Mouse (Mus musculus): ENCODE measurements around the gene Zc3h12d. TPM values are rescaled to one million over a fixed set of nuclear protein-coding genes. Genes with fewer than 3 reads are reported as not detected.

Gene Zc3h12d
- total and polyA plus RNA-seq, 2 experiments from 2014 or later, result 0.04 to 0.20 TPM

- Histone ChIP-seq H3K27ac (ENCODE audit: low read depth) (no peak overlapping the region), H3K4me3 (ENCODE audit: low read depth, low read length) (no peak overlapping the region), H3K9ac (replicated peaks; ENCODE audit: low read depth, low read length) (no peak overlapping the region), H3K27me3 (ENCODE audit: control insufficient read depth, insufficient read depth, low read length) (no peaks in the 10 kb centered on the region; the same call in 1 of the 2 replicates), H3K4me1 (ENCODE audit: control insufficient read depth, insufficient read depth) (peaks cover 12% of the 10 kb centered on the region), H3K36me3 (replicated peaks; ENCODE audit: control insufficient read depth, insufficient read depth, low read length) (no peaks in the 10 kb centered on the region), H3K4me2 (ENCODE audit: low read depth, low read length) (no peak overlapping the region), H3K9me3 (replicated peaks; ENCODE audit: control insufficient read depth, low read length) (no peaks in the 10 kb centered on the region)
- no peak for ATAC-seq (ENCODE audit: insufficient read depth, low read depth)
- 81% methylated on average over 5 of the region's 5 CpGs for WGBS
- DNase-seq (ENCODE audit: low spot score), result no peak
- TF ChIP-seq EP300 (IDR thresholded peaks at IDR 0.05; ENCODE audit: low read depth) (no peak), CTCF (IDR thresholded peaks at IDR 0.05; ENCODE audit: low read depth) (no peak)
These were observed 6.7 kb downstream of the Zc3h12d start for GRCm38 (mm10) chr10:7838874-7839421.

GRCm38 (mm10) chr10:7839551-7840352, 7.5 kb downstream of the Zc3h12d start:
- Histone ChIP-seq H3K9me3 (replicated peaks; ENCODE audit: control insufficient read depth, low read length) (no peaks in the 10 kb centered on the region), H3K4me1 (ENCODE audit: control insufficient read depth, insufficient read depth) (peaks cover 12% of the 10 kb centered on the region), H3K27me3 (ENCODE audit: control insufficient read depth, insufficient read depth, low read length) (no peaks in the 10 kb centered on the region; the same call in 1 of the 2 replicates), H3K4me3 (ENCODE audit: low read depth, low read length) (no peak overlapping the region), H3K27ac (ENCODE audit: low read depth) (no peak overlapping the region), H3K4me2 (ENCODE audit: low read depth, low read length) (no peak overlapping the region), H3K36me3 (replicated peaks; ENCODE audit: control insufficient read depth, insufficient read depth, low read length) (no peaks in the 10 kb centered on the region), H3K9ac (replicated peaks; ENCODE audit: low read depth, low read length) (no peak overlapping the region)
- TF ChIP-seq CTCF (IDR thresholded peaks at IDR 0.05; ENCODE audit: low read depth), result no peak
- TF ChIP-seq EP300 (IDR thresholded peaks at IDR 0.05; ENCODE audit: low read depth), result no peak
- DNase-seq (ENCODE audit: low spot score), result no peak
- ATAC-seq (ENCODE audit: insufficient read depth, low read depth), result no peak
- WGBS, result 72% methylated on average over 22 of the region's 22 CpGs

- no peak overlapping the region for H3K4me2 ChIP-seq (ENCODE audit: low read depth, low read length)
- TF ChIP-seq CTCF (IDR thresholded peaks at IDR 0.05; ENCODE audit: low read depth), result no peak
- no peak for TF ChIP-seq EP300 (IDR thresholded peaks at IDR 0.05; ENCODE audit: low read depth)
- H3K36me3 ChIP-seq (replicated peaks; ENCODE audit: control insufficient read depth, insufficient read depth, low read length), result no peaks in the 10 kb centered on the region
- DNase-seq (ENCODE audit: low spot score) (no peak), ATAC-seq (ENCODE audit: insufficient read depth, low read depth) (no peak)
- no peak overlapping the region for H3K4me3 ChIP-seq (ENCODE audit: low read depth, low read length)
- 81% methylated on average over 2 of the region's 2 CpGs for WGBS
- no peaks in the 10 kb centered on the region for H3K9me3 ChIP-seq (replicated peaks; ENCODE audit: control insufficient read depth, low read length)
- peaks cover 12% of the 10 kb centered on the region for H3K4me1 ChIP-seq (ENCODE audit: control insufficient read depth, insufficient read depth)
- H3K27ac ChIP-seq (ENCODE audit: low read depth), result no peak overlapping the region
- H3K27me3 ChIP-seq (ENCODE audit: control insufficient read depth, insufficient read depth, low read length), result no peaks in the 10 kb centered on the region; the same call in 1 of the 2 replicates
- no peak overlapping the region for H3K9ac ChIP-seq (replicated peaks; ENCODE audit: low read depth, low read length)
These were observed 8.1 kb downstream of the Zc3h12d start for GRCm38 (mm10) chr10:7840353-7840733.

- Histone ChIP-seq H3K36me3 (replicated peaks; ENCODE audit: control insufficient read depth, insufficient read depth, low read length) (no peaks in the 10 kb centered on the region), H3K4me3 (ENCODE audit: low read depth, low read length) (no peak overlapping the region), H3K4me2 (ENCODE audit: low read depth, low read length) (no peak overlapping the region), H3K4me1 (ENCODE audit: control insufficient read depth, insufficient read depth) (peaks cover 12% of the 10 kb centered on the region), H3K27me3 (ENCODE audit: control insufficient read depth, insufficient read depth, low read length) (no peaks in the 10 kb centered on the region; the same call in 1 of the 2 replicates), H3K27ac (ENCODE audit: low read depth) (peak overlapping the region; percentile 83; the same call in 1 of the 2 replicates), H3K9me3 (replicated peaks; ENCODE audit: control insufficient read depth, low read length) (no peaks in the 10 kb centered on the region), H3K9ac (replicated peaks; ENCODE audit: low read depth, low read length) (no peak overlapping the region)
- TF ChIP-seq EP300 (IDR thresholded peaks at IDR 0.05; ENCODE audit: low read depth), result no peak
- DNase-seq (ENCODE audit: low spot score) (no peak), ATAC-seq (ENCODE audit: insufficient read depth, low read depth) (no peak)
- 61% methylated on average over 3 of the region's 3 CpGs for WGBS
These were observed 8.5 kb downstream of the Zc3h12d start for GRCm38 (mm10) chr10:7840785-7841184.

GRCm38 (mm10) chr10:7841571-7842080, 9.4 kb downstream of the Zc3h12d start:
- no peak for TF ChIP-seq CTCF (IDR thresholded peaks at IDR 0.05; ENCODE audit: low read depth)
- no peak for TF ChIP-seq EP300 (IDR thresholded peaks at IDR 0.05; ENCODE audit: low read depth)
- H3K9me3 ChIP-seq (replicated peaks; ENCODE audit: control insufficient read depth, low read length), result no peaks in the 10 kb centered on the region
- WGBS, result 5% methylated on average over 14 of the region's 14 CpGs
- H3K27ac ChIP-seq (ENCODE audit: low read depth), result peak overlapping the region; percentile 83
- H3K27me3 ChIP-seq (ENCODE audit: control insufficient read depth, insufficient read depth, low read length), result no peaks in the 10 kb centered on the region; the same call in 1 of the 2 replicates
- DNase-seq (ENCODE audit: low spot score) (peak; percentile 94), ATAC-seq (ENCODE audit: insufficient read depth, low read depth) (peak; percentile 94)
- H3K4me1 ChIP-seq (ENCODE audit: control insufficient read depth, insufficient read depth), result peaks cover 12% of the 10 kb centered on the region
- no peaks in the 10 kb centered on the region for H3K36me3 ChIP-seq (replicated peaks; ENCODE audit: control insufficient read depth, insufficient read depth, low read length)
- H3K9ac ChIP-seq (replicated peaks; ENCODE audit: low read depth, low read length), result 0 out of 2 replicates have a peak overlapping the region, but pooled peaks have one; percentile 46
- H3K4me2 ChIP-seq (ENCODE audit: low read depth, low read length), result peak overlapping the region; percentile 50
- peak overlapping the region; percentile 22 for H3K4me3 ChIP-seq (ENCODE audit: low read depth, low read length)
